Mouse (Mus musculus) midbrain, embryonic 11.5 days (tissue): ENCODE results near the gene Stk32c. TPM values are rescaled to one million over a fixed set of nuclear protein-coding genes. Genes with fewer than 3 reads are reported as not detected.

ENCODE experiments used
- ATAC-seq: fragments of 200-750 bp; cut with Nextera tagmentation; 2 replicates; pipeline ENCODE4 v1.8.0; 2017; ENCODE audit warnings: moderate TSS enrichment, moderate library complexity; ENCODE audit not compliant: low FRiP score
- DNase-seq: peaks from one replicate; pipeline ENCODE4 v3.0.0; 2015; ENCODE audit warnings: low spot score; ENCODE audit errors: missing footprints
- H3K27ac ChIP-seq: fragments of 300-500 bp; sonication (generic); 2 replicates; pipeline ENCODE4 v1.5.1; 2014; ENCODE audit warnings: low read depth, low read length
- H3K27me3 ChIP-seq: fragments of 300-500 bp; sonication (generic); 2 replicates; pipeline ENCODE4 v1.6.1; 2014; ENCODE audit warnings: mild to moderate bottlenecking, low read length, moderate library complexity, mixed read lengths; ENCODE audit not compliant: control insufficient read depth, insufficient read depth
- H3K36me3 ChIP-seq: fragments of 300-500 bp; sonication (generic); 2 replicates; pipeline ENCODE4 v1.6.1; 2014; ENCODE audit warnings: mild to moderate bottlenecking, low read length, moderate library complexity, mixed read lengths; ENCODE audit not compliant: control insufficient read depth, insufficient read depth
- H3K4me1 ChIP-seq: fragments of 300-500 bp; sonication (generic); 2 replicates; pipeline ENCODE4 v1.6.1; 2014; ENCODE audit warnings: low read length; ENCODE audit not compliant: control insufficient read depth, insufficient read depth
- H3K4me2 ChIP-seq: fragments of 300-500 bp; sonication (generic); 2 replicates; pipeline ENCODE4 v1.6.1; 2014; ENCODE audit warnings: mild to moderate bottlenecking, moderate library complexity
- H3K4me3 ChIP-seq: fragments of 300-500 bp; sonication (generic); 2 replicates; pipeline ENCODE4 v1.5.1; 2014; ENCODE audit warnings: low read depth, low read length
- H3K9ac ChIP-seq: fragments of 300-500 bp; sonication (generic); 2 replicates; pipeline ENCODE4 v1.6.1; 2014; ENCODE audit warnings: low read length
- H3K9me3 ChIP-seq: fragments of 300-500 bp; sonication (generic); 2 replicates; pipeline ENCODE4 v1.6.1; 2016; ENCODE audit warnings: low read length; ENCODE audit not compliant: control insufficient read depth
- WGBS: fragments of 180-500 bp; shearing (Covaris S2); extraction: QIAGEN DNeasy Blood & Tissue Kit; methylation state at CpG from one replicate; pipeline ENCODE4 v1.1.7; 2014; 5-methylcytosine and 5-hydroxymethylcytosine counted together
- polyA plus RNA-seq: library from polyadenylated mRNA; unstranded; fragments of >200 nt; fragmentation: Nextera tagmentation; extraction: Ambion mirVana; gene quantifications from 2 replicates; pipeline ENCODE4 v1.2.1, GENCODE M21; 2014

Stk32c gene
- polyA plus RNA-seq, 1 experiment from 2014 or later, result 0.63 TPM

GRCm38 (mm10) chr7:139213751-139214150 lies 644 bp upstream of the Stk32c start:
- WGBS, result 73% methylated on average over 3 of the region's 3 CpGs
- Histone ChIP-seq H3K9ac (peak overlapping the region; percentile 51), H3K36me3 (no peaks in the 10 kb centered on the region), H3K27me3 (no peaks in the 10 kb centered on the region), H3K9me3 (no peaks in the 10 kb centered on the region), H3K27ac (no peak overlapping the region), H3K4me1 (peaks cover 9% of the 10 kb centered on the region; the same call in 1 of the 2 replicates), H3K4me3 (peak overlapping the region; percentile 55), H3K4me2 (peak overlapping the region; percentile 46)
- DNase-seq (no peak), ATAC-seq (peak; percentile 15)

GRCm38 (mm10) chr7:139211761-139212160 lies 1.3 kb downstream of the Stk32c start:
- Histone ChIP-seq H3K36me3 (no peaks in the 10 kb centered on the region), H3K27ac (no peak overlapping the region), H3K4me1 (peaks cover 9% of the 10 kb centered on the region; the same call in 1 of the 2 replicates), H3K4me3 (no peak overlapping the region), H3K9me3 (no peaks in the 10 kb centered on the region), H3K9ac (no peak overlapping the region), H3K4me2 (no peak overlapping the region), H3K27me3 (no peaks in the 10 kb centered on the region)
- ATAC-seq, result no peak
- no peak for DNase-seq
- WGBS, result 83% methylated on average over 6 of the region's 6 CpGs

- H3K9me3 ChIP-seq, result no peaks in the 10 kb centered on the region
- no peak overlapping the region for H3K4me3 ChIP-seq
- ATAC-seq, result no peak
- no peak for DNase-seq
- no peak overlapping the region for H3K27ac ChIP-seq
- H3K4me1 ChIP-seq, result peaks cover 9% of the 10 kb centered on the region; the same call in 1 of the 2 replicates
- no peaks in the 10 kb centered on the region for H3K27me3 ChIP-seq
- no peak overlapping the region for H3K4me2 ChIP-seq
- 88% methylated on average over 4 of the region's 4 CpGs for WGBS
- no peak overlapping the region for H3K9ac ChIP-seq
- no peaks in the 10 kb centered on the region for H3K36me3 ChIP-seq
Observed at GRCm38 (mm10) chr7:139208773-139209095, 4.4 kb downstream of the Stk32c start.

GRCm38 (mm10) chr7:139208023-139208772 lies 4.9 kb downstream of the Stk32c start:
- Histone ChIP-seq H3K27ac (no peak overlapping the region), H3K4me3 (no peak overlapping the region), H3K4me1 (peaks cover 6% of the 10 kb centered on the region; the same call in 1 of the 2 replicates), H3K36me3 (no peaks in the 10 kb centered on the region), H3K27me3 (no peaks in the 10 kb centered on the region), H3K4me2 (no peak overlapping the region), H3K9me3 (no peaks in the 10 kb centered on the region), H3K9ac (no peak overlapping the region)
- ATAC-seq (no peak), DNase-seq (peak; percentile 92)
- 31% methylated on average over 7 of the region's 7 CpGs for WGBS

- H3K9me3 ChIP-seq, result no peaks in the 10 kb centered on the region
- no peaks in the 10 kb centered on the region for H3K36me3 ChIP-seq
- H3K27me3 ChIP-seq, result no peaks in the 10 kb centered on the region
- DNase-seq (no peak), ATAC-seq (no peak)
- no peaks in the 10 kb centered on the region for H3K4me1 ChIP-seq
- H3K27ac ChIP-seq, result no peak overlapping the region
- H3K4me3 ChIP-seq, result no peak overlapping the region
- no peak overlapping the region for H3K4me2 ChIP-seq
- H3K9ac ChIP-seq, result no peak overlapping the region
- WGBS, result 69% methylated on average over 6 of the region's 6 CpGs
Observed at GRCm38 (mm10) chr7:139201209-139201608, 11.9 kb downstream of the Stk32c start.

GRCm38 (mm10) chr7:139200108-139200507 lies 13.0 kb downstream of the Stk32c start:
- no peak overlapping the region for H3K4me2 ChIP-seq
- peak; percentile 90 for DNase-seq
- no peaks in the 10 kb centered on the region for H3K27me3 ChIP-seq
- no peak overlapping the region for H3K27ac ChIP-seq
- H3K9me3 ChIP-seq, result no peaks in the 10 kb centered on the region
- H3K36me3 ChIP-seq, result no peaks in the 10 kb centered on the region
- ATAC-seq, result 0 out of 2 replicates have a peak, but pooled peaks have one; percentile 30
- no peaks in the 10 kb centered on the region for H3K4me1 ChIP-seq
- H3K9ac ChIP-seq, result no peak overlapping the region
- WGBS, result 37% methylated on average over 7 of the region's 7 CpGs
- no peak overlapping the region for H3K4me3 ChIP-seq

- Histone ChIP-seq H3K27me3 (no peaks in the 10 kb centered on the region), H3K36me3 (no peaks in the 10 kb centered on the region), H3K9ac (no peak overlapping the region), H3K4me3 (no peak overlapping the region), H3K27ac (no peak overlapping the region), H3K4me1 (no peaks in the 10 kb centered on the region), H3K4me2 (no peak overlapping the region), H3K9me3 (no peaks in the 10 kb centered on the region)
- no peak for DNase-seq
- no peak for ATAC-seq
- WGBS, result 85% methylated on average over 4 of the region's 4 CpGs
Observed at GRCm38 (mm10) chr7:139197022-139197421, 16.1 kb downstream of the Stk32c start.

- Histone ChIP-seq H3K9me3 (no peaks in the 10 kb centered on the region), H3K27ac (no peak overlapping the region), H3K4me3 (no peak overlapping the region), H3K36me3 (no peaks in the 10 kb centered on the region), H3K9ac (no peak overlapping the region), H3K4me2 (no peak overlapping the region), H3K27me3 (peaks cover 17% of the 10 kb centered on the region), H3K4me1 (0 out of 2 replicates have a peak, but pooled peaks cover 9% of the 10 kb centered on the region)
- no peak for ATAC-seq
- DNase-seq, result no peak
- 70% methylated on average over 6 of the region's 6 CpGs for WGBS
Observed at GRCm38 (mm10) chr7:139191619-139192018, 21.5 kb downstream of the Stk32c start.

GRCm38 (mm10) chr7:139190616-139191015 lies 22.5 kb downstream of the Stk32c start:
- no peaks in the 10 kb centered on the region for H3K9me3 ChIP-seq
- 95% methylated on average over 4 of the region's 4 CpGs for WGBS
- no peak overlapping the region for H3K4me2 ChIP-seq
- no peak overlapping the region for H3K4me3 ChIP-seq
- no peaks in the 10 kb centered on the region for H3K36me3 ChIP-seq
- no peak overlapping the region for H3K27ac ChIP-seq
- no peak overlapping the region for H3K9ac ChIP-seq
- 0 out of 2 replicates have a peak, but pooled peaks cover 9% of the 10 kb centered on the region for H3K4me1 ChIP-seq
- ATAC-seq, result no peak
- peak; percentile 68 for DNase-seq
- peaks cover 25% of the 10 kb centered on the region for H3K27me3 ChIP-seq
